Mouse (Mus musculus) heart, postnatal 0 days (tissue): ENCODE results near the gene Pakap.

Experiments
- CTCF ChIP-seq: IDR thresholded peaks from 2 replicates; pipeline ENCODE4 v1.5.1; 2016; ENCODE audit warnings: antibody characterized with exemption, control low read depth, low read depth
- EP300 ChIP-seq: IDR thresholded peaks from 2 replicates; pipeline ENCODE4 v1.6.1; 2016; ENCODE audit warnings: antibody characterized with exemption, low read depth

GRCm38 (mm10) chr4:57694356-57695136 lies 126.6 kb downstream of the Pakap start:
- TF ChIP-seq CTCF (no peak), EP300 (no peak)
